Mouse (Mus musculus) neural tube, embryonic 14.5 days (tissue): ENCODE measurements around the gene Snd1. TPM values are rescaled to one million over a fixed set of nuclear protein-coding genes. Genes with fewer than 3 reads are reported as not detected.

Source experiments
- ATAC-seq: fragments of 200-750 bp; cut with Nextera tagmentation; 2 replicates; pipeline ENCODE4 v1.8.0; 2017; ENCODE audit warnings: low read depth, mild to moderate bottlenecking, moderate TSS enrichment, moderate library complexity
- H3K27ac ChIP-seq: fragments of 300-500 bp; sonication (generic); 2 replicates; pipeline ENCODE4 v1.5.1; 2014; ENCODE audit warnings: low read depth, mild to moderate bottlenecking, control low read depth, low read length, moderate library complexity, mixed read lengths
- H3K27me3 ChIP-seq: fragments of 300-500 bp; sonication (generic); 2 replicates; pipeline ENCODE4 v1.6.1; 2014; ENCODE audit warnings: low read length; ENCODE audit not compliant: control insufficient read depth, insufficient read depth
- H3K36me3 ChIP-seq: fragments of 300-500 bp; sonication (generic); 2 replicates; pipeline ENCODE4 v1.6.1; 2014; ENCODE audit warnings: low read length, mixed read lengths; ENCODE audit not compliant: control insufficient read depth, insufficient read depth
- H3K4me1 ChIP-seq: fragments of 300-500 bp; sonication (generic); 2 replicates; pipeline ENCODE4 v1.6.1; 2014; ENCODE audit warnings: low read length; ENCODE audit not compliant: control insufficient read depth, insufficient read depth
- H3K4me2 ChIP-seq: fragments of 300-500 bp; sonication (generic); 2 replicates; pipeline ENCODE4 v1.6.1; 2014; ENCODE audit warnings: mild to moderate bottlenecking, low read depth, low read length, control low read depth
- H3K4me3 ChIP-seq: fragments of 300-500 bp; sonication (generic); 2 replicates; pipeline ENCODE4 v1.5.1; 2014; ENCODE audit warnings: low read depth, low read length, control low read depth, mixed read lengths
- H3K9ac ChIP-seq: fragments of 300-500 bp; sonication (generic); replicated peaks from 2 replicates; pipeline ENCODE4 v1.6.1; 2014; ENCODE audit warnings: low read depth, mild to moderate bottlenecking, control low read depth, low read length, mixed read lengths
- H3K9me3 ChIP-seq: fragments of 300-500 bp; sonication (generic); 2 replicates; pipeline ENCODE4 v1.6.1; 2016; ENCODE audit warnings: low read length; ENCODE audit not compliant: control insufficient read depth
- WGBS: fragments of 180-500 bp; shearing (Covaris S2); extraction: QIAGEN DNeasy Blood & Tissue Kit; methylation state at CpG from one replicate; pipeline ENCODE4 v1.1.7; 2014; 5-methylcytosine and 5-hydroxymethylcytosine counted together
- polyA plus RNA-seq: library from polyadenylated mRNA; unstranded; fragments of >200 nt; fragmentation: Nextera tagmentation; extraction: Ambion mirVana; gene quantifications from 2 replicates; pipeline ENCODE4 v1.2.1, GENCODE M21; 2014

Gene Snd1
- polyA plus RNA-seq, 1 experiment from 2014 or later, result 73.8 TPM

GRCm38 (mm10) chr6:28736665-28737064 lies 261.7 kb downstream of the Snd1 start:
- no peak overlapping the region for H3K27ac ChIP-seq

GRCm38 (mm10) chr6:28737601-28738000 lies 262.7 kb downstream of the Snd1 start:
- no peak for ATAC-seq
- H3K36me3 ChIP-seq, result no peaks in the 10 kb centered on the region
- no peaks in the 10 kb centered on the region for H3K27me3 ChIP-seq
- no peak overlapping the region for H3K4me2 ChIP-seq
- no peak overlapping the region for H3K27ac ChIP-seq
- H3K4me1 ChIP-seq, result no peaks in the 10 kb centered on the region
- no peaks in the 10 kb centered on the region for H3K9me3 ChIP-seq
- WGBS, result 89% methylated on average over 1 of the region's 1 CpGs
- no peak overlapping the region for H3K4me3 ChIP-seq
- H3K9ac ChIP-seq, result no peak overlapping the region

More at GRCm38 (mm10) chr6:28736665-28737064, 261.7 kb downstream of the Snd1 start:
- no peak overlapping the region for H3K4me3 ChIP-seq
- H3K36me3 ChIP-seq, result no peaks in the 10 kb centered on the region
- H3K27me3 ChIP-seq, result no peaks in the 10 kb centered on the region
- WGBS, result 67% methylated on average over 7 of the region's 7 CpGs
- H3K9me3 ChIP-seq, result no peaks in the 10 kb centered on the region
- no peaks in the 10 kb centered on the region for H3K4me1 ChIP-seq
- no peak for ATAC-seq
- H3K4me2 ChIP-seq, result no peak overlapping the region
- no peak overlapping the region for H3K9ac ChIP-seq

- Histone ChIP-seq H3K9me3 (no peaks in the 10 kb centered on the region), H3K9ac (no peak overlapping the region), H3K36me3 (no peaks in the 10 kb centered on the region), H3K27ac (peak overlapping the region; percentile 24; the same call in 1 of the 2 replicates), H3K27me3 (no peaks in the 10 kb centered on the region), H3K4me1 (peaks cover 3% of the 10 kb centered on the region), H3K4me2 (no peak overlapping the region), H3K4me3 (no peak overlapping the region)
- 0 out of 2 replicates have a peak, but pooled peaks have one; percentile 39 for ATAC-seq
- WGBS, result 14% methylated on average over 1 of the region's 1 CpGs
Measured at GRCm38 (mm10) chr6:28743586-28743985, 268.6 kb downstream of the Snd1 start.

GRCm38 (mm10) chr6:28745864-28746263 lies 270.9 kb downstream of the Snd1 start:
- Histone ChIP-seq H3K27me3 (no peaks in the 10 kb centered on the region), H3K4me3 (no peak overlapping the region), H3K9me3 (no peaks in the 10 kb centered on the region), H3K9ac (no peak overlapping the region), H3K36me3 (no peaks in the 10 kb centered on the region), H3K4me1 (peaks cover 4% of the 10 kb centered on the region), H3K4me2 (no peak overlapping the region), H3K27ac (no peak overlapping the region)
- 71% methylated on average over 7 of the region's 7 CpGs for WGBS
- ATAC-seq, result no peak

- Histone ChIP-seq H3K27me3 (no peaks in the 10 kb centered on the region), H3K27ac (no peak overlapping the region), H3K36me3 (no peaks in the 10 kb centered on the region), H3K9ac (no peak overlapping the region), H3K4me3 (no peak overlapping the region), H3K4me1 (peaks cover 7% of the 10 kb centered on the region), H3K4me2 (no peak overlapping the region), H3K9me3 (no peaks in the 10 kb centered on the region)
- 88% methylated on average over 5 of the region's 5 CpGs for WGBS
- ATAC-seq, result no peak
Measured at GRCm38 (mm10) chr6:28747025-28747424, 272.1 kb downstream of the Snd1 start.

GRCm38 (mm10) chr6:28747931-28748670 lies 273.2 kb downstream of the Snd1 start:
- no peak for ATAC-seq
- Histone ChIP-seq H3K4me3 (no peak overlapping the region), H3K36me3 (no peaks in the 10 kb centered on the region), H3K4me2 (no peak overlapping the region), H3K9me3 (no peaks in the 10 kb centered on the region), H3K27me3 (no peaks in the 10 kb centered on the region), H3K9ac (no peak overlapping the region), H3K27ac (0 out of 2 replicates have a peak overlapping the region, but pooled peaks have one; percentile 12), H3K4me1 (peaks cover 7% of the 10 kb centered on the region)
- WGBS, result 55% methylated on average over 14 of the region's 14 CpGs

- no peak overlapping the region for H3K4me2 ChIP-seq
- H3K36me3 ChIP-seq, result no peaks in the 10 kb centered on the region
- peaks cover 5% of the 10 kb centered on the region for H3K4me1 ChIP-seq
- H3K27ac ChIP-seq, result 0 out of 2 replicates have a peak overlapping the region, but pooled peaks have one; percentile 6
- H3K4me3 ChIP-seq, result no peak overlapping the region
- no peaks in the 10 kb centered on the region for H3K9me3 ChIP-seq
- ATAC-seq, result 0 out of 2 replicates have a peak, but pooled peaks have one; percentile 9
- H3K27me3 ChIP-seq, result no peaks in the 10 kb centered on the region
- no peak overlapping the region for H3K9ac ChIP-seq
- 64% methylated on average over 3 of the region's 3 CpGs for WGBS
Measured at GRCm38 (mm10) chr6:28749224-28749623, 274.3 kb downstream of the Snd1 start.

GRCm38 (mm10) chr6:28751186-28751585 lies 276.2 kb downstream of the Snd1 start:
- H3K4me3 ChIP-seq, result no peak overlapping the region
- ATAC-seq, result no peak

GRCm38 (mm10) chr6:28753217-28753616 lies 278.3 kb downstream of the Snd1 start:
- H3K27ac ChIP-seq, result 0 out of 2 replicates have a peak overlapping the region, but pooled peaks have one; percentile 34
- H3K9me3 ChIP-seq, result no peaks in the 10 kb centered on the region
- H3K9ac ChIP-seq, result no peak overlapping the region
- H3K36me3 ChIP-seq, result no peaks in the 10 kb centered on the region
- whole genome bisulfite sequencing, result 94% methylated on average over 5 of the region's 5 CpGs
- ATAC-seq, result no peak
- peaks cover 19% of the 10 kb centered on the region; the same call in 1 of the 2 replicates for H3K4me1 ChIP-seq
- no peaks in the 10 kb centered on the region for H3K27me3 ChIP-seq
- H3K4me3 ChIP-seq, result no peak overlapping the region
- H3K4me2 ChIP-seq, result no peak overlapping the region

More at GRCm38 (mm10) chr6:28751186-28751585, 276.2 kb downstream of the Snd1 start:
- Histone ChIP-seq H3K9me3 (no peaks in the 10 kb centered on the region), H3K36me3 (no peaks in the 10 kb centered on the region), H3K27me3 (no peaks in the 10 kb centered on the region), H3K4me1 (peaks cover 10% of the 10 kb centered on the region; the same call in 1 of the 2 replicates), H3K9ac (no peak overlapping the region), H3K4me2 (no peak overlapping the region), H3K27ac (no peak overlapping the region)
- WGBS, result 57% methylated on average over 3 of the region's 3 CpGs
